Mouse (Mus musculus): ENCODE measurements at regions not wholly inside any gene's neighbourhood (a gene's known extent, or its start where the extent isn't known, plus 50 kb on each side); places are given as distances from the start of the nearest gene placed in this dataset.

DNA sequence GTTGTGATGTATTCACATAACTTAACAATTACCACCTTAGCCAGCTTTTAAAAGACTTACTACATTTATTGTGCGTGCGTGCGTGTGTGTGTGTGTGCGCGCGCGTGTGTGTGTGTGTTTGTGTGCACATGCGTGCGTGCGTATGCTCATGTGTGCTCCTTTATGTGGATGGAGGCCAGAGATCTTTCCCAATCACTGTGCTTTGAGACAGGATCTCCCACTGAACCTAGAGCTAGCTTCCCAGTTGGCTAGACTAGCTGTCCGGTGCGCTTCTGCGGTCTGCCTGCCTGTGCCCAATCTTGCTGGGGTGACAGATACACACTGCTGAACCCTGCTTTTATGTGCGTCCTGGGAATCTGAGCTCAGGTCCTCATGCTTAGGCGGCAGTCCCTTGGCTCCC lies 50.1 kb upstream of the Arhgap29 start:
- TF ChIP-seq EP300 (IDR thresholded peaks at IDR 0.05; ENCODE audit: low read depth) (no peak), CTCF (IDR thresholded peaks at IDR 0.05; ENCODE audit: low read depth) (no peak)

Data from liver, postnatal 0 days (tissue).